Mouse (Mus musculus) cerebellum, adult 2 months (tissue): ENCODE measurements at regions not wholly inside any gene's neighbourhood (a gene's known extent, or its start where the extent isn't known, plus 50 kb on each side); places are given as distances from the start of the nearest gene placed in this dataset.

Experiments used
- CTCF ChIP-seq: fragments of 200-500 bp; IDR thresholded peaks from 2 replicates; pipeline ENCODE4 v1.5.1; 2011; ENCODE audit warnings: low read depth, mild to moderate bottlenecking, control low read depth, low read length, moderate library complexity, borderline replicate concordance; ENCODE audit not compliant: insufficient read depth
- POLR2A ChIP-seq: fragments of 200-500 bp; IDR thresholded peaks from 2 replicates; pipeline ENCODE4 v1.6.1; 2011; ENCODE audit warnings: low read length, control low read depth, borderline replicate concordance; ENCODE audit not compliant: insufficient read depth

DNA sequence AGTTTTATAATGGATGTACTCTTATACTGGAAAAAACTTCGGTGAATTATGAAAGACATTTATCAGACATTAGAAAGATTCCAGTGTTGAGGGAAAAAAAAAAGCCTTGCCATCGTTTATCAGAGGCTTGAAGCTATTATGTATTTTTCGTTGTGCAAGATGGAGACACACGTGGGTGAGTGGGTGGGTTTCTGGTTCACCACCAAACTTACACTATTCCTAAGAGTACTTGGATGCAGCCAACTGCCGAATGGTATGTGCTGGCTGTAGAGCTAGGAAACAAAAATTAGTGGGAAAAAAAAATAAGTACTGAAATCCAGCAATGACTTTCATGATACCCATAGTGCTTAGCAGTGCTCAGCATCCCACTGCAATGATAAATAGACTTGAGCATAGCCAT, 180.8 kb downstream of the Lmo4 start:
- TF ChIP-seq CTCF (no peak), POLR2A (no peak)
